Mouse (Mus musculus): ENCODE results near the gene Fabp3.

The Fabp3 gene

DNA sequence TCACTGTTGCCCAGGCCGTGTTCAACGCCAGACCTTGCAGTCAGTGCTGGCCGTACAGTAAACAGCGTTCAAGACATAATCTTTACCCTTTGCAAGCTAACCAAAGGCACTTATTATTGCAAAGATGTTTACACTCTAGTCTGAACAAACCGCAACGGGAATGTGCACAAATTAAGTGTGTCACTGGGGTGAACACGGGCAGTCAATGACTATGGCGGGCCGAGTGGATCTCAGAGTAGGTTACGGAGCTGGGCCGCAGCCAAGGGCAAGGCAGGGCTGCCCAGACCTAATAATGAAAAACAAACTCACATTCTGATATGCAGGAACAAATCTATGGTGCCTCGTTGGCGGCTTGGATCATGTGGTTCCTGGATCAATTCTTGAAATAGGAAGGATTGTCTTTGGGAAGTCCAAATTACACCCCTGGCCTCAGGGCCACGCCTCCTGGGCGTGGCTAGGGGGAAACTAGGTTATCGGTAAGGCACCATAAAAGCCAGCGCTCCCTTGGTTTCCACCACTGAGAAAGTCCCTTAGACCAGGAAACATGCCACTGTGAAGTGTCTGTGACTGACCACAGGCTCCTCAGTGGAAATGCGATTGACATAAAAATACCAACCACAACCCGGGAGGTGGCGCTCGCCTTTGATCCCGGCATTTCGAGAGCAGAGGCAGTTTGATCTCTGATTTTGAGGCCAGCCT is 13.2 kb upstream of the Fabp3 start:
- no peak for DNase-seq

- DNase-seq = no peak
Measured at GRCm38 (mm10) chr4:130296243-130296965, 12.0 kb upstream of the Fabp3 start.

- DNase-seq = no peak
Measured at GRCm38 (mm10) chr4:130297123-130297529, 11.3 kb upstream of the Fabp3 start.

DNA sequence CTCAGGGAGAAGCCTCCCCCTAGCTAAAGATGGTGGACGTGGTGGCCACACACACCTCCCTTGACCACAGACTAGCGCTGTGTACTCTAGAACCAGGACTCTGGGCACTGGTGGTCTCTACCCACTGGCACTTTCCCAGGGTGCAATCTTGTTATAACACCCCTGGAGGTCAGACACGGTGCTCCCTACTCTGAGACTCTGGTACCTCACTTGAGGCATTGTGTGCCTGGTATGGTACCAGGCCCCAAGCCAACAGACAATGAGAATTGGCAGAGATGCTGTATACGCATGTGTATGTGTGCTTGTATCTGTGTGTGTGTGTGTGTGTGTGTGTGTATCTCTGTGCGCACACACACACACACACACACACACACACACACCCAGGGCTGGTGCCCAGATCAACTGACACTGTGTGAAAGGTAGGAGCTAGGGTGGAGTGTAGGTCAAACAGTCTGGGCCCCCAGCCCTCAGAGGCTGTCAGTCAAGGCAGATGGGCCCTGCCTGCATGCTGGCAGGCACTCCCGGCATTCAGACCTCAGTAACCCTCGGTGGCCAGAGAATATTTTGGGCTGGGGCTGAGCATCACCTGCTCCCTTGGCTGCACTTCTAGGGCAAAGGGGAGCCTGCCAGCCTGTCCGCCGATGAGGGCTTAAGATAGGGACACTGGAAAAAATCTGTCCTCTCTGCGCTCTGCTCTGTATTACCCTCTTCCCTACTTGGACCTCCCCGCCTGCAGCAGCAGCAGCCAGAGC is 9.3 kb upstream of the Fabp3 start:
- DNase-seq = peak; percentile 86

DNA sequence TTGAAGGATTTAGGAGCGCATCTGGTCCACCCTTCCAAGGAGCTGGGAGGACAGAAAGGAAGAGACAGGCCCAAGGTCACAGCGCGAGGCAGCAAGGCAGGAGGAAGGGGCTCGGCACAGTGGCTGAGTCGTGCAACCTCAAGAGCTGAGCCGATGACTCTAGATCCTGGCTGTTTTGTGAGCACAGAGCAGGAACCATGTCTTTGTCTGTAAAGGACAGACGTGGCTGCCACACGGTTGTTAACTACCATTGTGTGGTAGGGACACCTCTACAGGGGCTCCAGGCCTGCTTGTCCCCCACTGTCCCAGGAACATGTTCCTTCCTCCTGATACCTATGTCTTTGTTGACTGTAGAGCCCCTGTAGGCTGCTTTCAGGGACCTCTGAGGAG is 8.8 kb upstream of the Fabp3 start:
- DNase-seq = no peak

DNA sequence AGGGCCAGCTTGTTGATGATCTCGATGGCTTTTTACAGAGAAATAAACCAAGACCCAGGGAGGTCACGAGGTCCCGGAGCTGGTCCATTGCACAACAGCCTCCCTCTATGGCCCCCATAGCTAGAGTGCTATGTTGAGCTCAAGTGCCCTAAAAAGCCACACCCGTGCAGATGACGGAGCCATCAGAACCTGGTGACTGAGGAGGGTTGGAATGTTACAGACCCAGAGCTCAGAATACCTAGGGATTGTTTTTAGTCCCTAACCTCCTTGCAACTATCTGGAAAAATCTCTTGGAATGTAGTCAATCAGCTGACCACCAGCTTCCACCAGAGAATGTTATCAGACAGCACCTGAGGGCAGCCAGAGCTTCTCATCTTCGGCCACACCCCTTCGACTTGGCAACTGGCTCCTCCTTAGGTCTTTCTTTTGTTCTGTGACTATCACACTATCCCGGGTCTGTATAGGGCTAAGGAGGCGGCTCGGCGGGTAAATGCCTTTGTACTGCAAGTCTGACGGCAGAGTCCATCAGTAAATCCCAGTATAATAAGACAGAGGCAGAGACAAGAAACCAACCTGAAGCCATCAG is 6.0 kb upstream of the Fabp3 start:
- no peak for DNase-seq

- no peak for DNase-seq
Measured at GRCm38 (mm10) chr4:130304746-130305145, 3.6 kb upstream of the Fabp3 start.

DNA sequence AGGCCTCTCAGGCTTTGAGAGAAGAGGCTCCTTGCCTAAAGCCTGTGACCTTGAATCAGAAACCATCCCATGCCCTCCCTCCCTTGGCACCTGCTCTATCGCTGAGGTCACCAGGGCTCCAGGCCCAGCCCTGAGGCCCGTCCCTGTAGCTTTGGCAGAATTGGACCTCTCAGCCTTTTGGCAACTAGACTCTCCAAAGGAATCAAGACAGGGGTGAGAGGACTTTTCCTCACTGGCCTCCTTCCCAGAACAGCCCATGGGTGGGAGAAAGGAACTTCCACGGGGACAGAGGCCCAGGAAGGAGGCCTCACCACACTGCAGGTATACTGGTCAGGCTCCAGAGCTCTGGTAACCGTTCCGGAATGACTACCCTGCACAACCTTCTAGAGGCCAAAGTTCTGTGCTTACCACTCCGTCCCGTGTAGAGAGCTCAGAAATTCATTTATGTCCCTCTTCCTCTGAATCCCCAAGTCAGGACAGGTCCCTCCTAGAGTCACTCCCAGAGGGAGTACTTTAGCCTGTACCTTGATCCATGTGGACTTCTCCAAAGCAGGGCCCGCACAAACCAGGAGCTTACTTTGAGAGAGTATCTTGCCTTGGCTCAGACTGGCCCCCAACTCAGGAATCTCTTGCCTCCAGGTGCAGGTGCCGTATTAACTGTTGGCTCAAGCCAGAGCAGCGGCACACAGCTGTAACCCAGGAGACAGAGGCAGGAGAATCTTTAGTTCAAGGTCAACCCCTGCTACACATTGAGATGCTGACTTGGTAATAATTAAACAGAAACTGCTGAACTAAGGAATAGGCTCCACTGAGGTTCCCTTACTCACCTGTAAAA is 1.4 kb upstream of the Fabp3 start:
- peak; percentile 67 for DNase-seq

- DNase-seq = peak; percentile 80
Measured at GRCm38 (mm10) chr4:130307851-130308230, 554 bp upstream of the Fabp3 start.

DNA sequence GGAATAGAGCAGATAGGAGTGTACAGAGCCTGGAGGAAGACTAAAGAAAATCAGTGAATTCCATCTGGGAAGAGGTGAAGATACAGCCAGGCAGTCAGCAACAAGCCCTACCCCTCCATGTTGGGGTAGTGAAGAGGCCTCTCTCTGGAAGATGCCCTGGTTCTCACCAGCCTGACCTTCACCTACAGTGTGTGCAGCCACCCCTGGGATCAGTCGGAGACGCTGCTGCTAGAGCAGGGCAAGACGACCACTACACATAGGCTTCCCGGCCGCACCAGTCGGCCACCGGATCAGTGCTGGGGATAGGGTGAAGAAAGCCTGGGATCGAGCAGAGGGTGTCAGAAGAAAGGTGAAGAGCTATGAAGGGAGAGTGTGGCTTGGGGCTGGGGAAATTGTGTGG is 859 bp downstream of the Fabp3 start:
- DNase-seq = no peak

DNA sequence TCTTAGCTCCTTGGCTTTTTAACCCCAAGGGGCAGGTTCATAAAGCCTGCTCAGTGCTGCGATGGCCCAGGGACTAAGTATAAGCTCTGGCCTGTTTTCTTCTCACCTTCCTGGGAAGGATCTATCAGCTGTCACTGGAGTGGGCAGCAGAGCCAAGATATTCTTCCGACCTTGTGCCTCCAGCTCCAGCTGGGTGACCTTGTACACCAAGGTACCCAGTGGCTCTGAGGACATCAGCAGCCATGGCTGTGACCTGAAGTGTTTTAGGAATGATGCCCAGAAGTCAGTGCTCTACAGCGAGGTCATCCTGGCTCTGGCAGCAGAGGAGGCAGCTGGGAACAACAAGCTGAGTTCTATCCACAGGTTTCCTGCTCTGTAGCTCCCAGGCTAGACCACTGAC is 4.1 kb downstream of the Fabp3 start:
- DNase-seq = no peak

- no peak for DNase-seq
Measured at GRCm38 (mm10) chr4:130313552-130313951, 5.2 kb downstream of the Fabp3 start.

- DNase-seq = no peak
Measured at GRCm38 (mm10) chr4:130315771-130316527, 7.6 kb downstream of the Fabp3 start.

- DNase-seq = no peak
Measured at GRCm38 (mm10) chr4:130316691-130317090, 8.3 kb downstream of the Fabp3 start.

- DNase-seq = no peak
Measured at GRCm38 (mm10) chr4:130318122-130318521, 9.7 kb downstream of the Fabp3 start.

DNA sequence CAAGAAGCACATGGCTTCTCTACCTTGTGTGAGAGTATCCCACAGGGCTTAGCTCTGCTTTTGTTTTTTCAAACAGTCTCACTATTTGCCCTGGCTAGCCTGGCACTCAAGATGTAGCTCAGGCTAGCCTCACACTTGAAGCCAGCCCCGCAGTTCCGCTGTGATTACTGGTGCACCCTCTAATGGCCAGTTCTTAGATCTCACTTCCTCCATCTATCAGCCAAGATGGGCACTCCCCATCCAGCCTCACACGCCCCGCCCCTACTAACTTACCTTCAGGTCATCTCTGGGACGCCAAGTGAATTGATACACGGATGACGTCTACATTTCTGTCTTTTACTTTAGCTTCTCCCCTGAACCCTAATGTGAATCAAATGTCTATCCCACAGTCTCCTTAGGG is 11.2 kb downstream of the Fabp3 start:
- no peak for DNase-seq

GRCm38 (mm10) chr4:130321640-130322039 is 13.2 kb downstream of the Fabp3 start:
- DNase-seq = no peak

- DNase-seq = no peak
Measured at GRCm38 (mm10) chr4:130322567-130322966, 14.2 kb downstream of the Fabp3 start.

- DNase-seq = no peak
Measured at GRCm38 (mm10) chr4:130323165-130323564, 14.8 kb downstream of the Fabp3 start.

DNA sequence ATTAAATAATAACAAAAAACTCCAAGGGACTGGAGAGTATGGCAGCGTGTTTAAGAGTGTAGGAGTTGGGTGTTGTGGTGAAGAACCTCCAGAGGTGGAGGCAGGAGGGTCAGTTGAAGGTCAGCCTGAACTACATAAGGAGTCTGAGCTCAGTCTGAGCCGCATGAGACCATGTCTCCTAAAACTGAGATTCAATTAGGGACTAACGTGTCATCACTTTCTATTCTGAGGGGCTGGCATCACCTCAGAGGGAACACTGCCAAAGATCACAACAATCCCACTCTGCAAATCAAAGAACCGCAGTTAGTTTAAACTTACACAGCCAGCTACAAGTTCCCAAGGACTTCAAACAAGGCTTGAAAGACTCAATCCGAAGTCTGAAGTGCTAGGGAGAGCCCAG is 15.2 kb downstream of the Fabp3 start:
- DNase-seq = no peak

GRCm38 (mm10) chr4:130325446-130325845 is 17.1 kb downstream of the Fabp3 start:
- no peak for DNase-seq

DNA sequence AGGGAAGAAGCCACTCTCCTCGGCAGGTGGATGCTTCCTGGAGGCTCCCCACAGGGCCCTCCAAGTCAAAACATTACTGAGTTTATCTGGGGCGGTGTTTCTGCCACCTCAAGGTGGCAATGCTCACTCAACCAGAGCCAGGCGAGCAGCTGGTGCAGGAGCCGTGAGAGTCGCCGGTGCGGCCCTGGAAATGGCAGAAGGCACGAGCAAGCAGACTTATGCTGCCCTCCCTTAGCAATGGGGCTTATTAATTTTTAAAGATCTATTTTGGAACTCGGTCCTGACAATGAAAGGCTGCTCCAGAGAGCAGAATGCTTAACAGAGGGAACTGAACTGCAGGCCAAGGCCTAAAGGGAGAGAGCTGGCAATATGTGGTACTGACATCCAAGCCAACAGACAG is 19.0 kb downstream of the Fabp3 start:
- DNase-seq = peak; percentile 86

Data from cerebellum, adult 9-11 months (tissue).